Mouse (Mus musculus) MEL (cell line): Measurements from ENCODE around the gene Myh3. TPM values are rescaled to one million over a fixed set of nuclear protein-coding genes. Genes with fewer than 3 reads are reported as not detected.

Experiments
- DNase-seq: peaks from one replicate; pipeline ENCODE4 v3.0.0; 2011; ENCODE audit warnings: low read depth, low spot score
- H3K27ac ChIP-seq: 2 replicates; pipeline ENCODE4 v1.5.1; 2012; ENCODE audit warnings: low read depth, mild to moderate bottlenecking, control low read depth, low read length, moderate library complexity; ENCODE audit not compliant: control insufficient read depth
- H3K27me3 ChIP-seq, 2 experiments: fragments of 150-350 bp in 1 of 2; sonication (generic) in 1 of 2; 2 replicates each; pipeline ENCODE4 v1.6.1; 2012; ENCODE audit warnings: low read length in 2 of 2, mild to moderate bottlenecking in 2 of 2, improper control_type of control experiment in 1 of 2, moderate library complexity in 1 of 2; ENCODE audit not compliant: insufficient read depth in 2 of 2, control insufficient read depth in 1 of 2
- H3K36me3 ChIP-seq, 2 experiments: 2 replicates each; pipeline ENCODE4 v1.6.1; 2012 to 2014; ENCODE audit warnings: low read length in 2 of 2, improper control_type of control experiment in 1 of 2, inconsistent platforms in 1 of 2, mild to moderate bottlenecking in 1 of 2; ENCODE audit not compliant: insufficient read depth in 2 of 2, control insufficient read depth in 1 of 2
- H3K4me1 ChIP-seq, 2 experiments: fragments of 150-350 bp in 1 of 2; sonication (generic) in 1 of 2; 2 replicates each; pipeline ENCODE4 v1.6.1; 2012; ENCODE audit warnings: low read length in 2 of 2, improper control_type of control experiment in 1 of 2, mild to moderate bottlenecking in 1 of 2; ENCODE audit not compliant: insufficient read depth in 2 of 2, control insufficient read depth in 1 of 2
- H3K4me3 ChIP-seq, 2 experiments: fragments of 150-350 bp in 1 of 2; sonication (generic) in 1 of 2; 2 replicates each; pipeline ENCODE4 v1.5.1; 2012; ENCODE audit warnings: low read depth in 2 of 2, low read length in 2 of 2, mild to moderate bottlenecking in 2 of 2, moderate library complexity in 2 of 2, control low read depth in 1 of 2, improper control_type of control experiment in 1 of 2; ENCODE audit not compliant: control insufficient read depth in 1 of 2, insufficient read depth in 1 of 2
- H3K79me2 ChIP-seq: 2 replicates; pipeline ENCODE4 v1.6.1; 2012; ENCODE audit warnings: mild to moderate bottlenecking, low read length, moderate library complexity; ENCODE audit not compliant: control insufficient read depth, poor library complexity, insufficient read depth
- H3K9ac ChIP-seq: 2 replicates; pipeline ENCODE4 v1.6.1; 2012; ENCODE audit warnings: low read depth, mild to moderate bottlenecking, control low read depth, low read length, moderate library complexity; ENCODE audit not compliant: control insufficient read depth, poor library complexity, severe bottlenecking
- H3K9me3 ChIP-seq: fragments of 150-350 bp; sonication (generic); replicated peaks from 2 replicates; pipeline ENCODE4 v1.6.1; 2012; ENCODE audit warnings: mild to moderate bottlenecking, low read length, improper control_type of control experiment, moderate library complexity; ENCODE audit not compliant: insufficient read depth
- BHLHE40 ChIP-seq: IDR thresholded peaks from 2 replicates; pipeline ENCODE4 v1.6.1; 2012; ENCODE audit warnings: low read depth, mild to moderate bottlenecking, inconsistent platforms, low read length, improper control_type of control experiment, borderline replicate concordance
- CHD2 ChIP-seq: IDR thresholded peaks from 2 replicates; pipeline ENCODE4 v1.6.1; 2011; ENCODE audit warnings: low read length, improper control_type of control experiment
- CTCF ChIP-seq, 3 experiments: IDR thresholded peaks in 2 of 3; conservative IDR thresholded peaks in 1 of 3; 2 replicates each; pipeline ENCODE4 v1.5.1; 2011 to 2012; ENCODE audit warnings: low read length in 3 of 3, low read depth in 2 of 3, mild to moderate bottlenecking in 2 of 3, improper control_type of control experiment in 1 of 3, inconsistent platforms in 1 of 3, mixed read lengths in 1 of 3, moderate library complexity in 1 of 3; ENCODE audit not compliant: control insufficient read depth in 1 of 3, insufficient read depth in 1 of 3, poor library complexity in 1 of 3, severe bottlenecking in 1 of 3
- ELF1 ChIP-seq: IDR thresholded peaks from 2 replicates; pipeline ENCODE4 v1.6.1; 2014; ENCODE audit warnings: low read depth, mild to moderate bottlenecking, inconsistent platforms, low read length, improper control_type of control experiment, moderate library complexity
- EP300 ChIP-seq, 2 experiments: IDR thresholded peaks; 2 replicates each; pipeline ENCODE4 v1.6.1; 2011; ENCODE audit warnings: improper control_type of control experiment in 2 of 2, low read length in 2 of 2, low read depth in 1 of 2, mild to moderate bottlenecking in 1 of 2
- KAT2A ChIP-seq: conservative IDR thresholded peaks from 2 replicates; pipeline ENCODE4 v1.6.1; 2012; ENCODE audit warnings: low read depth, low read length, improper control_type of control experiment, inconsistent platforms
- MAX ChIP-seq: IDR thresholded peaks from 2 replicates; pipeline ENCODE4 v1.6.1; 2011; ENCODE audit warnings: low read length, improper control_type of control experiment
- MAZ ChIP-seq: IDR thresholded peaks from 2 replicates; pipeline ENCODE4 v1.6.1; 2012; ENCODE audit warnings: low read depth, mild to moderate bottlenecking, inconsistent platforms, low read length, improper control_type of control experiment
- MEF2A ChIP-seq: IDR thresholded peaks from 2 replicates; pipeline ENCODE4 v1.6.1; 2014; ENCODE audit warnings: low read depth, mild to moderate bottlenecking, inconsistent platforms, low read length, improper control_type of control experiment; ENCODE audit not compliant: poor library complexity, insufficient replicate concordance, severe bottlenecking; ENCODE audit errors: extremely low read depth
- MYC ChIP-seq: IDR thresholded peaks from 2 replicates; pipeline ENCODE4 v1.6.1; 2011; ENCODE audit warnings: low read depth, mild to moderate bottlenecking, low read length, improper control_type of control experiment, moderate library complexity
- NELFE ChIP-seq: IDR thresholded peaks from 2 replicates; pipeline ENCODE4 v1.6.1; 2011; ENCODE audit warnings: low read depth, low read length, improper control_type of control experiment
- POLR2AphosphoS2 ChIP-seq: IDR thresholded peaks from 2 replicates; pipeline ENCODE4 v1.6.1; 2011; ENCODE audit warnings: low read length, improper control_type of control experiment
- POLR2AphosphoS5 ChIP-seq: IDR thresholded peaks from 2 replicates; pipeline ENCODE4 v1.6.1; 2012; ENCODE audit warnings: low read depth, borderline replicate concordance, mild to moderate bottlenecking, inconsistent platforms, low read length, moderate library complexity, mixed read lengths
- RAD21 ChIP-seq: IDR thresholded peaks from 2 replicates; pipeline ENCODE4 v1.6.1; 2011; ENCODE audit warnings: mild to moderate bottlenecking, low read depth, low read length, improper control_type of control experiment
- TBP ChIP-seq: IDR thresholded peaks from 2 replicates; pipeline ENCODE4 v1.8.0; 2011; ENCODE audit warnings: low read depth, low read length, improper control_type of control experiment
- TCF12 ChIP-seq: IDR thresholded peaks from 2 replicates; pipeline ENCODE4 v1.6.1; 2014; ENCODE audit warnings: low read depth, mild to moderate bottlenecking, inconsistent platforms, low read length, improper control_type of control experiment, moderate library complexity
- USF1 ChIP-seq: IDR thresholded peaks from 2 replicates; pipeline ENCODE4 v1.6.1; 2014; ENCODE audit warnings: low read depth, mild to moderate bottlenecking, inconsistent platforms, low read length, improper control_type of control experiment, moderate library complexity
- ZC3H11A ChIP-seq: IDR thresholded peaks from 2 replicates; pipeline ENCODE4 v1.6.1; 2012; ENCODE audit warnings: low read depth, mild to moderate bottlenecking, inconsistent platforms, low read length, improper control_type of control experiment
- ZNF384 ChIP-seq: IDR thresholded peaks from 2 replicates; pipeline ENCODE4 v1.6.1; 2012; ENCODE audit warnings: low read depth, mild to moderate bottlenecking, inconsistent platforms, low read length, improper control_type of control experiment
- polyA plus RNA-seq, 2 experiments: library from polyadenylated mRNA; stranded (reverse) in 1 of 2; unstranded in 1 of 2; fragments of >175 nt in 1 of 2; fragments of >200 nt in 1 of 2; gene quantifications; 2 replicates each; pipeline versions ENCODE4 v1.2.1 to v1.2.4; 2012; ENCODE audit warnings: low replicate concordance in 2 of 2, low read depth in 1 of 2; ENCODE audit not compliant: insufficient read length in 2 of 2, insufficient read depth in 1 of 2, missing spikeins in 1 of 2
- total RNA-seq: library from RNA; depleted of rRNA; stranded (reverse); fragments of 300-350 nt; gene quantifications from 2 replicates; pipeline ENCODE4 v1.2.3, GENCODE M21; 2012

Myh3 gene
- total and polyA plus RNA-seq, 3 experiments: 0.81 to 1.7 TPM; not detected in 1

DNA sequence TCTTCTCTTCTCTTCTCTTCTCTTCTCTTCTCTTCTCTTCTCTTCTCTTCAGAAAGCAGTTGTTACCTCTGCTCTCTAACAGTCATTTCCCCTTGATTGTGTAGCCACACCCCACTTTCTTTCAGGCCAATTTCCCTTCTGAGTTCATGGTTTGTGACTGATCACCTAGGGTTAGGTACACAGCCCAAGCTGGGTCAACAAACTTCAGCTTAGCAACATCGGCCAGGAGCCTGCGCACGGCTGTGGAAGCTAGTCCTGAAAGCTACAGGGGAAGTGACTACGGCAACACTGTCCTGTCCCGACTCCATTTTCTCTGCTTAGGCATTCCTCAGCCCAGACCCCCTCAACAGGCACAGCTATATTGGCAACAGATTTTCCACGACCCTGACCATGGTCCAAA lies 33.1 kb upstream of the Myh3 start:
- Histone ChIP-seq H3K36me3 (peaks cover 0 to 4% of the 10 kb centered on the region in 2 experiments; a peak in 2 of 4 replicates), H3K79me2 (peaks cover 1% of the 10 kb centered on the region; the same call in 1 of the 2 replicates), H3K9ac (no peak overlapping the region), H3K4me1 (no peaks in the 10 kb centered on the region), H3K4me3 (no peak overlapping the region), H3K27me3 (no peaks in the 10 kb centered on the region), H3K9me3 (no peaks in the 10 kb centered on the region), H3K27ac (no peak overlapping the region)
- no peak for DNase-seq
- TF ChIP-seq CTCF (IDR thresholded peaks at IDR 0.05 in 2 of 3, conservative IDR thresholded peaks at IDR 0.05 in 1 of 3; ENCODE audit: control insufficient read depth in 1 of 3, insufficient read depth in 1 of 3, low read depth in 2 of 3, low read length in 3 of 3, poor library complexity in 1 of 3, severe bottlenecking in 1 of 3) (no peak), BHLHE40 (no peak), MYC (no peak), MEF2A (no peak), MAZ (no peak), TCF12 (no peak), KAT2A (no peak), MAX (no peak), POLR2AphosphoS2 (no peak)

DNA sequence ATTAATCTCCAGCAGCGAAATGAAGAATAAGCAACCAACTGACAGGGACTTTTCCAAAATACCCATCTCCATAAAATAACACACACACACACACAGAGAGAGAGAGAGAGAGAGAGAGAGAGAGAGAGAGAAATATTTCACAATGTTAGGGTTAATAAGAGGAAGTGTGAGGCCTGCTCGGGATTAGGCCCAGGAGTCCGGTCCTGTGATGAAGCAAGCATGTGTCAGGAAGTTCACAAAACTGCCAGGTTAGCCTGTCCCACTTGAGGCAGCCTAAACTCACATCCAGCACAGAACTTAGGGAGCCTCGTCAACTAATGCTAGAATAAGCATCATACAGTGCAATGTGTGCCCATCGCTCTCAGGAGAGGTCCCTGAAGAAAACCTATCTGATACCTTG lies 30.9 kb upstream of the Myh3 start:
- DNase-seq: no peak
- Histone ChIP-seq H3K27me3 (no peaks in the 10 kb centered on the region), H3K4me3 (no peak overlapping the region), H3K4me1 (peaks cover 4% of the 10 kb centered on the region in 2 experiments; a peak in 3 of 4 replicates), H3K9me3 (no peaks in the 10 kb centered on the region), H3K9ac (no peak overlapping the region), H3K79me2 (peaks cover 9% of the 10 kb centered on the region), H3K27ac (no peak overlapping the region), H3K36me3 (peaks cover 0 to 3% of the 10 kb centered on the region in 2 experiments; a peak in 2 of 4 replicates)
- TF ChIP-seq POLR2AphosphoS5 (no peak), CHD2 (no peak), USF1 (no peak), ZNF384 (no peak), ELF1 (no peak), NELFE (no peak)

DNA sequence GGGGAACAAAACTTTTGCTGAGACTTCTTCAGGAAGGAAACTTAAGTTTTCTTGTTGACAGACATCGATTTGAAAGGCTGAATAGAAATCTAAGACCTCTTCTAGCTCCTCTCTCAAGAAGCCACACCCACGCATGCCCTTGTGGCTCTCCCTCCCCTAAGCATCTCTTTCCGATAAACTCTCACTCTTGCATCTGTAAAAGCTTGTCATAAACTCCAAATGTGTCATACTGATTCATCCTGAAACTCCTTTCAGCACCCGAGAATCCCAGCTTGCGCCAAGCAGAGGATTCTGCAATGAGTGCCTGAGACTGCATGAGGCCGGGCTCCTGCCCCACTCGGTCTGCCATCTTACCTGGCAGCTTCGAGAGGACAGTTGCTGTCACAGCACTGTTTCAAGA lies 29.6 kb upstream of the Myh3 start:
- H3K9ac ChIP-seq: no peak overlapping the region
- peaks cover 4% of the 10 kb centered on the region in 2 experiments; a peak in 3 of 4 replicates for H3K4me1 ChIP-seq
- H3K36me3 ChIP-seq: peaks cover 0 to 6% of the 10 kb centered on the region in 2 experiments; a peak in 3 of 4 replicates
- no peak for TF ChIP-seq ZC3H11A
- TF ChIP-seq EP300 (IDR thresholded peaks at IDR 0.05; ENCODE audit: low read depth in 1 of 2, low read length in 2 of 2): no peak
- TF ChIP-seq CTCF (IDR thresholded peaks at IDR 0.05 in 2 of 3, conservative IDR thresholded peaks at IDR 0.05 in 1 of 3; ENCODE audit: control insufficient read depth in 1 of 3, insufficient read depth in 1 of 3, low read depth in 2 of 3, low read length in 3 of 3, poor library complexity in 1 of 3, severe bottlenecking in 1 of 3): no peak
- TF ChIP-seq POLR2AphosphoS5: no peak
- no peak for TF ChIP-seq TCF12
- no peak for TF ChIP-seq RAD21
- no peak for TF ChIP-seq MEF2A
- no peak for TF ChIP-seq TBP
- no peak for TF ChIP-seq POLR2AphosphoS2
- no peak for DNase-seq
- H3K27ac ChIP-seq: no peak overlapping the region
- H3K27me3 ChIP-seq: no peaks in the 10 kb centered on the region
- peaks cover 19% of the 10 kb centered on the region for H3K79me2 ChIP-seq
- H3K4me3 ChIP-seq: no peak overlapping the region
- no peaks in the 10 kb centered on the region for H3K9me3 ChIP-seq
